Mouse (Mus musculus) forebrain, embryonic 11.5 days (tissue): ENCODE results near the gene Plekhm2. TPM values are rescaled to one million over a fixed set of nuclear protein-coding genes. Genes with fewer than 3 reads are reported as not detected.

ENCODE experiments used
- ATAC-seq: fragments of 200-750 bp; cut with Nextera tagmentation; replicated peaks from 2 replicates; pipeline ENCODE4 v1.8.0; 2017; ENCODE audit warnings: moderate TSS enrichment; ENCODE audit not compliant: low FRiP score
- DNase-seq: peaks from one replicate; pipeline ENCODE4 v3.0.0-alpha.2; 2017; ENCODE audit warnings: low spot score
- H3K27ac ChIP-seq: fragments of 300-500 bp; sonication (generic); 2 replicates; pipeline ENCODE4 v1.5.1; 2014; ENCODE audit warnings: low read depth, low read length
- H3K27me3 ChIP-seq: fragments of 300-500 bp; sonication (generic); 2 replicates; pipeline ENCODE4 v1.6.1; 2014; ENCODE audit warnings: mild to moderate bottlenecking, low read length, mixed read lengths; ENCODE audit not compliant: control insufficient read depth, insufficient read depth
- H3K36me3 ChIP-seq: fragments of 300-500 bp; sonication (generic); 2 replicates; pipeline ENCODE4 v1.6.1; 2014; ENCODE audit warnings: mild to moderate bottlenecking, low read length, moderate library complexity, mixed read lengths; ENCODE audit not compliant: control insufficient read depth, insufficient read depth
- H3K4me1 ChIP-seq: fragments of 300-500 bp; sonication (generic); replicated peaks from 2 replicates; pipeline ENCODE4 v1.6.1; 2014; ENCODE audit warnings: low read length, mixed read lengths; ENCODE audit not compliant: control insufficient read depth, insufficient read depth
- H3K4me2 ChIP-seq: fragments of 300-500 bp; sonication (generic); 2 replicates; pipeline ENCODE4 v1.6.1; 2014; ENCODE audit warnings: low read depth, mild to moderate bottlenecking, low read length, moderate library complexity, mixed read lengths; ENCODE audit not compliant: severe bottlenecking
- H3K4me3 ChIP-seq: fragments of 300-500 bp; sonication (generic); 2 replicates; pipeline ENCODE4 v1.5.1; 2014; ENCODE audit warnings: low read depth, low read length
- H3K9ac ChIP-seq: fragments of 300-500 bp; sonication (generic); 2 replicates; pipeline ENCODE4 v1.6.1; 2014; ENCODE audit warnings: low read length
- H3K9me3 ChIP-seq: fragments of 300-500 bp; sonication (generic); 2 replicates; pipeline ENCODE4 v1.6.1; 2016; ENCODE audit warnings: low read length, mixed read lengths; ENCODE audit not compliant: control insufficient read depth
- WGBS: fragments of 180-500 bp; shearing (Covaris S2); extraction: QIAGEN DNeasy Blood & Tissue Kit; methylation state at CpG from one replicate; pipeline ENCODE4 v1.1.7; 2014; 5-methylcytosine and 5-hydroxymethylcytosine counted together
- polyA plus RNA-seq: library from polyadenylated mRNA; unstranded; fragments of >200 nt; fragmentation: Nextera tagmentation; extraction: Ambion mirVana; gene quantifications from 2 replicates; pipeline ENCODE4 v1.2.1, GENCODE M21; 2014

The Plekhm2 gene
- polyA plus RNA-seq, 1 experiment from 2014 or later = 4.6 TPM

- ATAC-seq (no peak), DNase-seq (no peak)
- WGBS = 90% methylated on average over 12 of the region's 12 CpGs
- H3K36me3 ChIP-seq = no peaks in the 10 kb centered on the region; the same call in 1 of the 2 replicates
- no peak overlapping the region for H3K9ac ChIP-seq
- H3K4me3 ChIP-seq = no peak overlapping the region
- H3K27ac ChIP-seq = no peak overlapping the region
- no peak overlapping the region for H3K4me2 ChIP-seq
- H3K9me3 ChIP-seq = no peaks in the 10 kb centered on the region
- H3K27me3 ChIP-seq = no peaks in the 10 kb centered on the region
- no peaks in the 10 kb centered on the region for H3K4me1 ChIP-seq
These were observed 8.6 kb downstream of the Plekhm2 start for GRCm38 (mm10) chr4:141655908-141656608.

GRCm38 (mm10) chr4:141654509-141654908, 10.2 kb downstream of the Plekhm2 start:
- Histone ChIP-seq H3K27me3 (no peaks in the 10 kb centered on the region), H3K4me3 (no peak overlapping the region), H3K4me1 (no peaks in the 10 kb centered on the region), H3K36me3 (no peaks in the 10 kb centered on the region; the same call in 1 of the 2 replicates), H3K27ac (no peak overlapping the region), H3K9ac (no peak overlapping the region), H3K4me2 (no peak overlapping the region), H3K9me3 (no peaks in the 10 kb centered on the region)
- 93% methylated on average over 6 of the region's 6 CpGs for WGBS
- DNase-seq (no peak), ATAC-seq (no peak)

- DNase-seq (no peak), ATAC-seq (no peak)
- Histone ChIP-seq H3K4me2 (no peak overlapping the region), H3K4me3 (no peak overlapping the region), H3K27me3 (no peaks in the 10 kb centered on the region), H3K4me1 (no peaks in the 10 kb centered on the region), H3K36me3 (no peaks in the 10 kb centered on the region), H3K27ac (no peak overlapping the region), H3K9ac (no peak overlapping the region), H3K9me3 (no peaks in the 10 kb centered on the region)
- WGBS = 90% methylated on average over 13 of the region's 13 CpGs
These were observed 10.9 kb downstream of the Plekhm2 start for GRCm38 (mm10) chr4:141653813-141654212.

- no peak overlapping the region for H3K4me3 ChIP-seq
- no peak overlapping the region for H3K27ac ChIP-seq
- H3K4me1 ChIP-seq = no peaks in the 10 kb centered on the region
- no peak overlapping the region for H3K9ac ChIP-seq
- no peak overlapping the region for H3K4me2 ChIP-seq
- 92% methylated on average over 8 of the region's 8 CpGs for WGBS
- no peaks in the 10 kb centered on the region for H3K27me3 ChIP-seq
- no peak for DNase-seq
- H3K9me3 ChIP-seq = no peaks in the 10 kb centered on the region
- ATAC-seq = no peak
- H3K36me3 ChIP-seq = no peaks in the 10 kb centered on the region
These were observed 11.7 kb downstream of the Plekhm2 start for GRCm38 (mm10) chr4:141653044-141653443.

GRCm38 (mm10) chr4:141651944-141652343, 12.8 kb downstream of the Plekhm2 start:
- Histone ChIP-seq H3K4me2 (no peak overlapping the region), H3K9me3 (no peaks in the 10 kb centered on the region), H3K27me3 (no peaks in the 10 kb centered on the region), H3K9ac (no peak overlapping the region), H3K27ac (no peak overlapping the region), H3K4me1 (no peaks in the 10 kb centered on the region), H3K4me3 (no peak overlapping the region), H3K36me3 (no peaks in the 10 kb centered on the region)
- 87% methylated on average over 10 of the region's 10 CpGs for WGBS
- DNase-seq = no peak
- ATAC-seq = no peak

GRCm38 (mm10) chr4:141651286-141651685, 13.4 kb downstream of the Plekhm2 start:
- no peak overlapping the region for H3K27ac ChIP-seq
- H3K36me3 ChIP-seq = no peaks in the 10 kb centered on the region
- H3K4me2 ChIP-seq = no peak overlapping the region
- WGBS = 91% methylated on average over 6 of the region's 6 CpGs
- H3K27me3 ChIP-seq = no peaks in the 10 kb centered on the region
- no peak overlapping the region for H3K9ac ChIP-seq
- no peaks in the 10 kb centered on the region for H3K4me1 ChIP-seq
- H3K4me3 ChIP-seq = no peak overlapping the region
- DNase-seq (no peak), ATAC-seq (no peak)
- H3K9me3 ChIP-seq = no peaks in the 10 kb centered on the region

GRCm38 (mm10) chr4:141649244-141649643, 15.5 kb downstream of the Plekhm2 start:
- no peak overlapping the region for H3K9ac ChIP-seq
- no peaks in the 10 kb centered on the region for H3K36me3 ChIP-seq
- no peaks in the 10 kb centered on the region for H3K9me3 ChIP-seq
- H3K4me3 ChIP-seq = no peak overlapping the region
- no peak for ATAC-seq
- H3K27ac ChIP-seq = no peak overlapping the region
- WGBS = 86% methylated on average over 6 of the region's 6 CpGs
- DNase-seq = no peak
- no peak overlapping the region for H3K4me2 ChIP-seq
- H3K27me3 ChIP-seq = no peaks in the 10 kb centered on the region
- no peaks in the 10 kb centered on the region for H3K4me1 ChIP-seq

GRCm38 (mm10) chr4:141648262-141648661, 16.4 kb downstream of the Plekhm2 start:
- H3K27ac ChIP-seq = no peak overlapping the region
- H3K36me3 ChIP-seq = no peaks in the 10 kb centered on the region
- no peak overlapping the region for H3K4me2 ChIP-seq
- no peak for DNase-seq
- H3K9ac ChIP-seq = no peak overlapping the region
- H3K4me1 ChIP-seq = no peaks in the 10 kb centered on the region
- H3K9me3 ChIP-seq = no peaks in the 10 kb centered on the region
- WGBS = 94% methylated on average over 5 of the region's 5 CpGs
- ATAC-seq = no peak
- H3K27me3 ChIP-seq = no peaks in the 10 kb centered on the region
- H3K4me3 ChIP-seq = no peak overlapping the region

GRCm38 (mm10) chr4:141647187-141647586, 17.5 kb downstream of the Plekhm2 start:
- Histone ChIP-seq H3K9ac (no peak overlapping the region), H3K9me3 (no peaks in the 10 kb centered on the region), H3K27ac (no peak overlapping the region), H3K4me1 (no peaks in the 10 kb centered on the region), H3K36me3 (no peaks in the 10 kb centered on the region), H3K27me3 (no peaks in the 10 kb centered on the region), H3K4me2 (no peak overlapping the region), H3K4me3 (no peak overlapping the region)
- ATAC-seq = no peak
- DNase-seq = no peak
- 91% methylated on average over 3 of the region's 3 CpGs for WGBS
